Mouse (Mus musculus): ENCODE results near the gene B4galt3. TPM values are rescaled to one million over a fixed set of nuclear protein-coding genes. Genes with fewer than 3 reads are reported as not detected.

B4galt3 gene
- polyA plus RNA-seq, 1 experiment from 2014 or later = 82.1 TPM

DNA sequence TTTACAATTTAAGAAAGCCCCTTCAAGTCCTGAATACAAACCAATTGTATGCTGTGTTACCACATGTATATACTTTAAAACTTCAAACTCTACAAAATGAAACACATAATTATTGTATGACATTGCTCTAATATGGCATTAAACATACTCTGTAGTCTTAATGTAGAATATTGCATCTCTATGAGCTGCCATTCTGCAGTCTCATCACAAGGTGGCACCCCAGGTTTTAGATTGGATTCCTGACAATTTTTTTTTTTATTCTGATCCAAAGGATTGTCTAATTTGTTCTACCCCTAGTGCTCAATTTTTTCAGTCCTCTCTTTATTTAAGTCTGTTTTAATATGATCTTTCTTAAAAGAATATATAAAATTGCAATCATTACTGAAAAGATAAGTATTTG is 51.3 kb downstream of the B4galt3 start:
- no peak overlapping the region for H3K4me2 ChIP-seq
- H3K9me3 ChIP-seq = no peaks in the 10 kb centered on the region
- no peak overlapping the region for H3K4me3 ChIP-seq (replicated peaks)
- H3K27me3 ChIP-seq = no peaks in the 10 kb centered on the region
- H3K36me3 ChIP-seq = no peaks in the 10 kb centered on the region; the same call in 1 of the 2 replicates
- no peaks in the 10 kb centered on the region for H3K4me1 ChIP-seq (replicated peaks)
- no peak overlapping the region for H3K9ac ChIP-seq (replicated peaks)
- no peak for ATAC-seq (ENCODE audit: insufficient number of reproducible peaks, insufficient read depth, low FRiP score, low TSS enrichment, low read depth)
- no peak overlapping the region for H3K27ac ChIP-seq

DNA sequence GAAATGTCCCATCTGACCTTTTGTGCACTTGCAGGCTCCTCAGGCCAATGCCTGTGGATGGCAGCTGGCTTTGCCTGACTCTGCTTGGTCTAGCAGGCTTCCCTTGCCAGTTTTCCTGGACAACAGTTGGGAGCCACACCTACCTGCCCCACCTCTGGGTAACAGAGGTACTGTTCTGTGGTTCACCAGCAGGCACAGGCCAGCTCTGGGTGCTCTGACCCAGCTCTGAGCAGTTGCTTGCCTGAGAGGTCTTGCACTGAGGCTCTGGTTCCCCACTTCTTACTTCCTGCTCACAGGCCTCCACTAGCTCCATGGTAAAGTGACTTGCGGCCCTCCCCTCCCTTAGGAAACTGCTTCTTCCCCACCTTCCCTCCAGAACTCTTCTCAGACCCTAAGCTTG is 51.9 kb downstream of the B4galt3 start:
- Histone ChIP-seq H3K4me1 (replicated peaks) (no peaks in the 10 kb centered on the region), H3K36me3 (no peaks in the 10 kb centered on the region; the same call in 1 of the 2 replicates), H3K4me3 (replicated peaks) (no peak overlapping the region), H3K27ac (no peak overlapping the region), H3K4me2 (no peak overlapping the region), H3K9ac (replicated peaks) (no peak overlapping the region), H3K27me3 (no peaks in the 10 kb centered on the region), H3K9me3 (no peaks in the 10 kb centered on the region)
- ATAC-seq (ENCODE audit: insufficient number of reproducible peaks, insufficient read depth, low FRiP score, low TSS enrichment, low read depth) = peak; percentile 52; the same call in 1 of the 2 replicates
- 88% methylated on average over 1 of the region's 1 CpGs for WGBS

DNA sequence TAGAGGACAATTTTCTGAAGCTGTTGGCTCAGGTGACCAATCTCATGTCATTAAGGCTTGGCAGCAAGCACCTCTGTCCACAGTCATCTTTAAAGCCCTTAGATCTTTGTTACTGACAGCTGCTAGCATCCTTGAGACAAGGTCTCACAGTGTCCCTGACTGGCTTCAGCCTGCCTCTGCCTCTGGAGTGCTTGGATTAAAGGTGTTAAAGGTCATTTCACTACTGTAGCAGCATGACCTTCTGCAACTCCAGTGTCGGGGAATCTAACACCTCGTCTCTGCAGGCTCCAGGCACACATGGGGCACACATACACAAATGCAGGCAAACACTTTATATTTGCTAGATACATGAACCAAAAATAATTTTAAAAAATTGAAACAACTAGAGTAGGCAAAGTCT is 55.4 kb downstream of the B4galt3 start:
- Histone ChIP-seq H3K4me2 (no peak overlapping the region), H3K9ac (replicated peaks) (no peak overlapping the region), H3K9me3 (no peaks in the 10 kb centered on the region), H3K4me1 (replicated peaks) (peaks cover 16% of the 10 kb centered on the region), H3K4me3 (replicated peaks) (no peak overlapping the region), H3K27ac (no peak overlapping the region), H3K27me3 (no peaks in the 10 kb centered on the region), H3K36me3 (no peaks in the 10 kb centered on the region; the same call in 1 of the 2 replicates)
- 79% methylated on average over 2 of the region's 2 CpGs for WGBS
- ATAC-seq (ENCODE audit: insufficient number of reproducible peaks, insufficient read depth, low FRiP score, low TSS enrichment, low read depth) = no peak

Other genes starting within 250 kb of the B4galt3 start
- gene Fcgr3, start 205.4 kb upstream of the B4galt3 start, polyA plus RNA-seq (2016; fragmentation: Nextera tagmentation; extraction: Ambion mirVana) = 4.5 and 5.3 TPM in 2 replicates
- 1.5 and 1.6 TPM in 2 replicates for gene Cfap126, start 156.4 kb upstream of the B4galt3 start, polyA plus RNA-seq (2016; fragmentation: Nextera tagmentation; extraction: Ambion mirVana)
- gene Sdhc, start 119.7 kb upstream of the B4galt3 start, polyA plus RNA-seq (2016; fragmentation: Nextera tagmentation; extraction: Ambion mirVana) = 182 and 217 TPM in 2 replicates
- 1.5 and 2.6 TPM in 2 replicates for gene Mpz, start 119.6 kb upstream of the B4galt3 start, polyA plus RNA-seq (2016; fragmentation: Nextera tagmentation; extraction: Ambion mirVana)
- 2.0 and 2.8 TPM in 2 replicates for gene Pcp4l1, start 74.1 kb upstream of the B4galt3 start, polyA plus RNA-seq (2016; fragmentation: Nextera tagmentation; extraction: Ambion mirVana)
- gene Nr1i3, start 56.4 kb upstream of the B4galt3 start, polyA plus RNA-seq (2016; fragmentation: Nextera tagmentation; extraction: Ambion mirVana) = 0.17 and 0.43 TPM in 2 replicates
- 29.7 and 31.9 TPM in 2 replicates for gene Tomm40l, start 47.8 kb upstream of the B4galt3 start, polyA plus RNA-seq (2016; fragmentation: Nextera tagmentation; extraction: Ambion mirVana)
- gene Apoa2, start 45.3 kb upstream of the B4galt3 start, polyA plus RNA-seq (2016; fragmentation: Nextera tagmentation; extraction: Ambion mirVana) = 2.1 and 3.1 TPM in 2 replicates
- gene Fcer1g, start 36.0 kb upstream of the B4galt3 start, polyA plus RNA-seq (2016; fragmentation: Nextera tagmentation; extraction: Ambion mirVana) = 15.9 and 21.0 TPM in 2 replicates
- 10.5 and 11.0 TPM in 2 replicates for gene Adamts4, start 19.9 kb upstream of the B4galt3 start, polyA plus RNA-seq (2016; fragmentation: Nextera tagmentation; extraction: Ambion mirVana)
- 251 and 257 TPM in 2 replicates for gene Ndufs2, start 18.9 kb upstream of the B4galt3 start, polyA plus RNA-seq (2016; fragmentation: Nextera tagmentation; extraction: Ambion mirVana)
- 71.9 and 75.9 TPM in 2 replicates for gene Ppox, start 10.9 kb downstream of the B4galt3 start, polyA plus RNA-seq (2016; fragmentation: Nextera tagmentation; extraction: Ambion mirVana)
- 132 and 134 TPM in 2 replicates for gene Usp21, start 17.7 kb downstream of the B4galt3 start, polyA plus RNA-seq (2016; fragmentation: Nextera tagmentation; extraction: Ambion mirVana)
- gene Ufc1, start 24.7 kb downstream of the B4galt3 start, polyA plus RNA-seq (2016; fragmentation: Nextera tagmentation; extraction: Ambion mirVana) = 108 and 111 TPM in 2 replicates
- gene Dedd, start 58.8 kb downstream of the B4galt3 start, polyA plus RNA-seq (2016; fragmentation: Nextera tagmentation; extraction: Ambion mirVana) = 59.2 and 62.9 TPM in 2 replicates
- gene Nit1, start 75.3 kb downstream of the B4galt3 start, polyA plus RNA-seq (2016; fragmentation: Nextera tagmentation; extraction: Ambion mirVana) = 43.8 and 43.9 TPM in 2 replicates
- gene Pfdn2, start 75.3 kb downstream of the B4galt3 start, polyA plus RNA-seq (2016; fragmentation: Nextera tagmentation; extraction: Ambion mirVana) = 123 and 128 TPM in 2 replicates
- gene Klhdc9, start 90.5 kb downstream of the B4galt3 start, polyA plus RNA-seq (2016; fragmentation: Nextera tagmentation; extraction: Ambion mirVana) = 2.0 and 2.2 TPM in 2 replicates
- 6.2 and 7.8 TPM in 2 replicates for gene Nectin4, start 99.8 kb downstream of the B4galt3 start, polyA plus RNA-seq (2016; fragmentation: Nextera tagmentation; extraction: Ambion mirVana)
- 0.75 and 0.91 TPM in 2 replicates for gene Arhgap30, start 118.6 kb downstream of the B4galt3 start, polyA plus RNA-seq (2016; fragmentation: Nextera tagmentation; extraction: Ambion mirVana)
- 113 and 123 TPM in 2 replicates for gene Usf1, start 141.0 kb downstream of the B4galt3 start, polyA plus RNA-seq (2016; fragmentation: Nextera tagmentation; extraction: Ambion mirVana)
- 7.5 and 7.7 TPM in 2 replicates for gene Tstd1, start 148.5 kb downstream of the B4galt3 start, polyA plus RNA-seq (2016; fragmentation: Nextera tagmentation; extraction: Ambion mirVana)
- gene F11r, start 167.2 kb downstream of the B4galt3 start, polyA plus RNA-seq (2016; fragmentation: Nextera tagmentation; extraction: Ambion mirVana) = 32.9 and 36.8 TPM in 2 replicates
- 11.7 and 12.6 TPM in 2 replicates for gene Alyref2, start 233.2 kb downstream of the B4galt3 start, polyA plus RNA-seq (2016; fragmentation: Nextera tagmentation; extraction: Ambion mirVana)

Measured in limb, embryonic 12.5 days (tissue).